Mouse (Mus musculus) stomach, adult 2 months (tissue): Measurements from ENCODE around the gene Scgb3a1. TPM values are rescaled to one million over a fixed set of nuclear protein-coding genes. Genes with fewer than 3 reads are reported as not detected.

ENCODE experiments used
- polyA plus RNA-seq: library from polyadenylated mRNA; depleted of rRNA; stranded (reverse); fragments of >200 nt; gene quantifications from 2 replicates; pipeline ENCODE4 v1.2.3, GENCODE M21; 2012; rRNA removed

Scgb3a1 gene
- polyA plus RNA-seq, result 1.5 and 2.4 TPM in 2 replicates

GRCm38 (mm10) chr11:49663310-49663709 is at the start of gene Scgb3a1:
Scgb3a1 (plus strand) TSS chr11:49663610.

GRCm38 (mm10) chr11:49712555-49713335 is 49.3 kb downstream of the Scgb3a1 start, which contains the start of gene Cnot6:
Cnot6 (minus strand) TSS chr11:49712723.

Other genes starting within 250 kb of the Scgb3a1 start
- gene Olfr1389, start 240.5 kb upstream of the Scgb3a1 start, polyA plus RNA-seq, result not detected in 2 replicates
- gene Olfr1388, start 227.0 kb upstream of the Scgb3a1 start, polyA plus RNA-seq, result not detected in 2 replicates
- not detected in 2 replicates for gene Olfr1387, start 208.3 kb upstream of the Scgb3a1 start, polyA plus RNA-seq
- gene Olfr1386, start 198.6 kb upstream of the Scgb3a1 start, polyA plus RNA-seq, result not detected in 2 replicates
- gene Olfr1385, start 174.5 kb upstream of the Scgb3a1 start, polyA plus RNA-seq, result not detected in 2 replicates
- not detected in 2 replicates for gene Olfr1384, start 156.9 kb upstream of the Scgb3a1 start, polyA plus RNA-seq
- gene Olfr1383, start 144.0 kb upstream of the Scgb3a1 start, polyA plus RNA-seq, result not detected in 2 replicates
- gene Olfr1382, start 135.4 kb upstream of the Scgb3a1 start, polyA plus RNA-seq, result not detected in 2 replicates
- not detected in 2 replicates for gene Olfr1381, start 120.2 kb upstream of the Scgb3a1 start, polyA plus RNA-seq
- not detected in 2 replicates for gene Olfr1380, start 106.7 kb upstream of the Scgb3a1 start, polyA plus RNA-seq
- gene Flt4, start 54.3 kb upstream of the Scgb3a1 start, polyA plus RNA-seq, result 1.8 and 2.8 TPM in 2 replicates
- gene Cnot6, start 49.1 kb downstream of the Scgb3a1 start, polyA plus RNA-seq, result 1.2 and 2.1 TPM in 2 replicates
- gene Gfpt2, start 130.6 kb downstream of the Scgb3a1 start, polyA plus RNA-seq, result 1.4 TPM in 2 replicates
- gene Mapk9, start 183.1 kb downstream of the Scgb3a1 start, polyA plus RNA-seq, result 4.4 and 4.5 TPM in 2 replicates
- 1.4 and 1.6 TPM in 2 replicates for gene Rasgef1c, start 238.2 kb downstream of the Scgb3a1 start, polyA plus RNA-seq